Mouse (Mus musculus) embryonic fibroblast, embryonic 13.5 days (primary cell): ENCODE measurements around the gene Tcte1. TPM values are rescaled to one million over a fixed set of nuclear protein-coding genes. Genes with fewer than 3 reads are reported as not detected.

ENCODE experiments used
- H3K27ac ChIP-seq: 2 replicates; pipeline ENCODE4 v1.5.1; 2012; ENCODE audit warnings: low read length, control low read depth, inconsistent platforms; ENCODE audit not compliant: insufficient read depth
- H3K4me1 ChIP-seq: 2 replicates; pipeline ENCODE4 v1.6.1; 2011; ENCODE audit warnings: low read length; ENCODE audit not compliant: control insufficient read depth, insufficient read depth
- H3K4me3 ChIP-seq: 2 replicates; pipeline ENCODE4 v1.5.1; 2011; ENCODE audit warnings: mild to moderate bottlenecking, control low read depth, low read length; ENCODE audit not compliant: insufficient read depth
- CTCF ChIP-seq: IDR thresholded peaks from 2 replicates; pipeline ENCODE4 v1.5.1; 2011; ENCODE audit warnings: mild to moderate bottlenecking, control low read depth, low read length, moderate library complexity, borderline replicate concordance; ENCODE audit not compliant: insufficient read depth
- POLR2A ChIP-seq: IDR thresholded peaks from 2 replicates; pipeline ENCODE4 v1.6.1; 2011; ENCODE audit warnings: low read depth, mild to moderate bottlenecking, control low read depth, low read length, moderate library complexity
- polyA plus RNA-seq: library from polyadenylated mRNA; stranded (reverse); fragments of >200 nt; gene quantifications from 2 replicates; pipeline ENCODE4 v1.2.4, GENCODE M21; 2011; ENCODE audit warnings: low read depth; ENCODE audit not compliant: missing spikeins, insufficient read length

The Tcte1 gene
- polyA plus RNA-seq, 1 experiment, result not detected

DNA sequence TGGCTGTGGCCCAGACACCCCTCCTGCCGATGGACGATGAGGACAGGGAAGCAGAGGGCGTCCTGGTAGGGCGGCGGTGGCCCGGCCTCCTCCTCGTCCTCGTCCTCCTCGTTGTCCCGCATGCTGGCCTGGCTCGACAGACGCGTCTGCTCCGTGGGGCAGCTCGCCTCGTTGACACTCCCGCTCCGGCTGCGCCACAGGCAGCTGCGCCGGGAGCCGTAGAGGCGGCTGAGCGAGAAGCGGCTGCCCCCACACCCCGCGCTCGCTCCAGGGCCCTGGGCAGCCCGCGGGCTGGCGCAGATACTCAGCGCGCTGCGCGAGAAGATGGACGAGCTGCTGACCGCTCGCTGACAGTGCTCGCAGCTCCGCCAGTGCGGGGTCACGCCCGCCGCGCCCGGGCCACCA, 21.6 kb downstream of the Tcte1 start:
- no peak for TF ChIP-seq CTCF
- no peak for TF ChIP-seq POLR2A
- Histone ChIP-seq H3K4me1 (no peaks in the 10 kb centered on the region), H3K4me3 (no peak overlapping the region), H3K27ac (no peak overlapping the region)

DNA sequence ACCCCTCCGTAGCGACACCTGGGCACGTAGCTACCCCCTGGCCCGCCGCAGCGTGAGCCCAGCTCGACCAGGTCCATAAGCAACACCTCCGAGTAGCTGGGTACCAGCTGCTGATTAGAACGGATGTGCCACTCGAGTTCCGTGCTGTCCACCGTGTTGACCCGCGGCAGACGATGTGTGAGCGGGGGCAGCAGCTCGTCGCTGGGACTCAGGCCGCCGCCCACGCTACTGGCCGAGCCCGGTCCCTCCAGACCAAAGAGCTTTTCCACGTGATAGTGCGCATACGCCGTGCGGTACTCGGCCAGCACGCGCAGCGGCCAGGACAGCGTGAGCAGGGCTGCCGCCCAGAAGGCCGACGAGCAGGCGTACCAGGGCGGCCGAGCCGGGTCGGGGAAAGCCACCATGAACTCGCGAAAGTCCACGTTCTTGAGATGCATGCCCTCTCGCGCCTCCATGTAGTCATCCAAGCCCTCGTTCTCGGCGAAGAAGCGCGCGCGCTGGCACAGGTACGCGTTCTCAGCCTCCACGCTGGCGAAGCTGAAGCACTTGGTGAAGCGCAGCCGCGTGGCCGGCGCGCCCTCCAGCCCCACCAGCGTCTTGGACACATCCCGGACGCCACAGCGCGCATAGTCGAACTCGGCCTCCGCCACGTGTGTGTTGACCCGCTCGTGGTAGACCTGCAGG, 22.2 kb downstream of the Tcte1 start:
- TF ChIP-seq CTCF (no peak), POLR2A (no peak)
- no peak overlapping the region for H3K27ac ChIP-seq
- H3K4me3 ChIP-seq, result no peak overlapping the region

DNA sequence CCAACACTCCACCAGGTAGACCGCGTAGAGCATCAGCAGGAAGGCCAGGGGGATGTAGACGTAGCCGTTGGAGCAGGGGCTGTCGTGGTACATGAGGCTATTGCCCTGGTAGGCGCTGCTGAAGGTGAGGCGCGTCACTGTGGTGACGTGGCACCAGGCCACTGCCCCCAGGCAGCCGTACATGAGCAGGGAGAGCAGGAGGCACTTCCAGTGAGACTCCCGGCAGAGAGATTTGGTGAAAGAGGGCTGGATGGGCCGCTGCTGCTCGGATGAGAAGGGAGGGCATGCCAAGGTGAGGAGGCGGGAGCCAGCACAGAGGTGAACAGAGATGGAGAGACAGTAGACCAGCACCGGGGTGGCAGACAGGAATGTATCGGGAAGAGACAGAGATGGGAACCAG, 23.7 kb downstream of the Tcte1 start:
- Histone ChIP-seq H3K4me1 (no peaks in the 10 kb centered on the region), H3K27ac (no peak overlapping the region), H3K4me3 (no peak overlapping the region)
- TF ChIP-seq CTCF, result no peak
- TF ChIP-seq POLR2A, result no peak

More for the DNA sequence above, 22.2 kb downstream of the Tcte1 start:
- H3K4me1 ChIP-seq, result no peaks in the 10 kb centered on the region

DNA sequence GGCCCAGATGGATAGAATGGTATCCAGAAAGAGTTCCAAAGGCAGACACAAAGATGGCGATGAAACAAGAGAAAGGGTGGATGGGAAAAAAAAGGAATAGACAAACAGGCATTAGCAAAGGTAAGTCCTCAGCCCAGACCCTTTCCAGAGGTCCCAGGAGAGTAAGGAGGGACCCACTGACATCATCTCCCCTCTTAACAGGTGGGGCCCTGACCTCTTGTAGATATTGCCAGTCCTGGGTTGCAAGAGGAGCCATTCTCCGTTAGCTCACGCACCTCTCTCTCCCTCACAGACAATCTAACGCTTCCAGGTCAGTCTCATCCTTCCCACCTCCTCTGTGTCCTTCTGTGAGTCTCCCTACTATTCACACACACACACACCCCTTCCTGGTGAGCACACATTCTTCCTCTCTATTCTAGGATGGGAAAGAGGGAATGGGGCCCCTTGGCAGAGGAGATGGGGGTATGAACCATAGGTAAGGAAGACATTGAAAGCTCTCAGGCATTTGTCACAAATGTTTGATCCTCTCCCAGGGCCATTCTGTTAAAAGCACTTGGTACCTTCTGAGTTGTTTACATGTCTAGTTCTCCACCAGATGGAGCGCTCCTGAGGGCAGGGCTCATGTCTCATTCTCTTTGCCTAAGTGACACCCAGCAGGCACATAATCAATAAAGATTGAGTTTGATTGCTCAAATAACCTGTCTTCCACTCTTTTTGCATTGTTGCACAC, 24.4 kb downstream of the Tcte1 start:
- Histone ChIP-seq H3K4me3 (no peak overlapping the region), H3K27ac (no peak overlapping the region), H3K4me1 (no peaks in the 10 kb centered on the region)
- TF ChIP-seq POLR2A (no peak), CTCF (no peak)

DNA sequence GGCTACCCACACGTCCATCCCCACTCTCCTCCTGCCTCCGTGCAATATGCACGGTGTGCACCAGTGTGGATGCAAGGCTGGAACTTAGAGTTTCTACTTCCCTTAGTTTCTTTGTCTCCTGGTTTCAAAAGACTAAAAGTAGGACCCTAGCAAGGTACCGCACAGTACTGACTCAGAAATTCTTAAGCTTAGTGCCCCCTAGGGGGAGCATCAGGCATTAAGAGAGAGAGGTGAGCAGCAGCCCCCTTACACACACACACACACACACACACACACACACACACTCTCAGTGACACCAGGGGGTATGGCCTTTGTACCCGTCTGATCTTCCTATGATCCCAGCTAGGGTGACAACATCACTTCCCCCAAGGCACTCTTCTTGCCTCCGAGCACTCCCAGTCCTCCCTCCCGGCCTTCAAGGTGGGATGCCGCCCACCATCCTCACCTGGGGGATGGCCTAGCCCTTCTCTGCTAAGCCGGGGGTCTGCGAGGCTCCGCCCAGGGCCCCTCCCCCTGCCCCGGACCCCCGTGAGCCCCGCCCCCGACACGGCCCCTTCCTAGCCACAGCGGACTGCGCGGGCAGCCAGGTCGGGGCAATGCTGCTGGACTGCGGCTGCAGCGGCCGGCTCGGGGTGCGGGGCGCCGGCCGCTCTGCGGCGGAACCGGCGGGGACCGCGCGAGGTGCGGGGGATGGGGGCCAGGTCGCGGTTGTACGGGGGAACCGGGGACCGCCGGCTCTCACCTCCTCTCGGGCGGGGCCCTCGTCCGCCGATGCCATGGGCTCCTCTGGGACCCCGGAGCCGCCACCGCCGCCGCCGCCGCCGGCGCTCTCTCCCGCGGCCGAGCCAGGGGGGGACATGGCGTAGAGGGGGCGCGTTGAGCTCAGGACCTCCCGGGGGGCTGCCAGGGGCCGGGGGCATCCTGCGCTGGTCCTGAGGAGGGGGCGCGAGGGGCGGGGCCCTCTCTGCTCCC, 25.6 kb downstream of the Tcte1 start:
- TF ChIP-seq CTCF, result no peak
- TF ChIP-seq POLR2A, result no peak
- Histone ChIP-seq H3K4me3 (no peak overlapping the region), H3K4me1 (no peaks in the 10 kb centered on the region), H3K27ac (no peak overlapping the region)

DNA sequence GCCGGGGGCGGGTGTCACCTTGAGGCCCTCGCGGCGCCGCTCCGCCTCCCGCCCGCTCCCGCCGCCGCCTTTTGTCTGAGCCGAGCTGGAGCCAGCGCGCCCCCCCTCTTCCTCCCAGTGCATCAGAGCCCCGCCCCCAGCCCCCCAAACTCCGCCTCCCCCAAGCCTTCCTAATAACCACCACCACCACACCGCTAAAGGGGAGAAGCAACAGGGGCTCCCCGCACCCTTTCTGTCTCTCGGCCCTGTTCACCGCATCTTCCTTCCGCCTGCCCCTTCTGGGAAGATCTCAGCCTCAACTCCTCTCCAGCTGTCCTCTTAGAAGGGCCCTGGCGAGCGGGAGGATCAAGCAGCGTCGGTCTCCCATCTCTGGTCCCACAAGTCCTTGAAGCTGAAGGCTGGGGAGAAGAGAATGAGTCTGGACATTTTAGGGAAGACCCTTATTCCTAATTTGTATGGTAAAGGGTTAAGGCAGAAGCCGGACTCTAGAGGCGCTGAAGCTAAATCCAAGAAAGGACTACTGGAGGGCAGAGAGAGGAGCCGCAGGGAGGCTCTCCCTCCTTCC, 26.5 kb downstream of the Tcte1 start, which contains the start of gene Tmem151b:
Tmem151b (minus strand) TSS at position 61 of the 565 bp plus-strand sequence.
- Histone ChIP-seq H3K4me1 (no peaks in the 10 kb centered on the region), H3K27ac (no peak within 1 kb of the TSS), H3K4me3 (peak within 1 kb of the TSS; percentile 34)
- no peak for TF ChIP-seq CTCF
- TF ChIP-seq POLR2A, result no peak

DNA sequence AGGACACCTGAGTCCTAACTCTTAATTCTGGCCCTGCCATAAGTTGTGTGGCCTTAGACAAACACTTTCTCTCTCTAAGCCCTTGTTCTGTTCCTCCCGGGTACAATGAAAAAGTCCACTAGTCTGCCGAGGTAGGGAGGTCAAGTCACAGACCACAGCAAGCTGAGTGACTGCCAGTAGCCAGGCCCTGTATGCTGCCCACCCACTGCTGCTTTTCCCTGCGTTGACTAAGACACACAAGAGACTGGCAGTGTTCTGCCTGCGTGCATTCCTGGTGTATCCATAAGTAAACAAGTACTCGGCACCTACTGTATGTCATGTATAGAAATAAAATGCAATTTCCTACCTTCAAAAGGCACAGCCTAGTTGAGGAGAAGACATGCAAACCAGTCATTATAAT, 27.0 kb downstream of the Tcte1 start:
- H3K4me3 ChIP-seq, result no peak overlapping the region
- H3K4me1 ChIP-seq, result no peaks in the 10 kb centered on the region
- no peak overlapping the region for H3K27ac ChIP-seq
- TF ChIP-seq POLR2A (no peak), CTCF (no peak)

DNA sequence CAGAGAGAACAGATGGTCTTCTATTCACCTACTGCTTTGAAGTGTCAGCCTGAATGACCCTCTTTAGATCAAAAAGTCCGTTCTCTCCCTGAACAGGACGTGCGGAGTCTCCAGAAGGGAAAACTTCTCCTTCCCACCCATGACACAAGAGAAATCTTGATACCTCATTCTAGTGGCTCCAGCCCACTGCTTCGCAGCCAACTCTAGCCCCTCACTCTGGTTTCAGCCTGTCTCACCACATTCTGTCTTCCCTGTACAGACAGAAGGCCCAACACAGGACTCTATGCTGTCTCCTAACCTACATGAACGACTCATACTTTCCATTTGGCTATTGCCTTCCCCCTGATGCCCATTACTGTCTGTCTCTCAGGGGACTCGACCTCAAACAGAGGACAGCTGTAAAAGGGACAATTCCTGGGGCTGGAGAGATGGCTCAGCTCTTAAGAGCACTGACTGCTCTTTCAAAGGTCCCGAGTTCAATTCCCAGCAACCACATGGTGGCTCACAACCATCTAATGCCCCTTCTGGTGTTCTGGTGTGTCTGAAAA, 28.1 kb downstream of the Tcte1 start:
- Histone ChIP-seq H3K4me1 (no peaks in the 10 kb centered on the region), H3K4me3 (no peak overlapping the region), H3K27ac (no peak overlapping the region)
- TF ChIP-seq CTCF (no peak), POLR2A (no peak)
